Mouse (Mus musculus) liver, postnatal 0 days (tissue): Measurements from ENCODE around the gene Fkbp6. TPM values are rescaled to one million over a fixed set of nuclear protein-coding genes. Genes with fewer than 3 reads are reported as not detected.

ENCODE experiments used
- ATAC-seq: fragments of 200-750 bp; cut with Nextera tagmentation; 2 replicates; pipeline ENCODE4 v1.8.0; 2017; ENCODE audit warnings: mild to moderate bottlenecking, moderate library complexity
- DNase-seq: peaks from one replicate; pipeline ENCODE4 v3.0.0-alpha.2; 2016
- H3K27ac ChIP-seq: fragments of 300-500 bp; sonication (generic); 2 replicates; pipeline ENCODE4 v1.5.1; 2014; ENCODE audit warnings: antibody characterized with exemption, moderate library complexity, mild to moderate bottlenecking, low read depth
- H3K27me3 ChIP-seq: fragments of 300-500 bp; sonication (generic); 2 replicates; pipeline ENCODE4 v1.6.1; 2014; ENCODE audit warnings: low read length, control low read depth, mixed read lengths; ENCODE audit not compliant: insufficient read depth
- H3K36me3 ChIP-seq: fragments of 300-500 bp; sonication (generic); replicated peaks from 2 replicates; pipeline ENCODE4 v1.6.1; 2014; ENCODE audit warnings: mild to moderate bottlenecking, control low read depth, low read length, moderate library complexity, mixed read lengths; ENCODE audit not compliant: insufficient read depth
- H3K4me1 ChIP-seq: fragments of 300-500 bp; sonication (generic); 2 replicates; pipeline ENCODE4 v1.6.1; 2014; ENCODE audit warnings: antibody characterized with exemption, mild to moderate bottlenecking, control low read depth; ENCODE audit not compliant: insufficient read depth
- H3K4me2 ChIP-seq: fragments of 300-500 bp; sonication (generic); 2 replicates; pipeline ENCODE4 v1.6.1; 2014; ENCODE audit warnings: low read depth, mild to moderate bottlenecking, low read length, moderate library complexity, mixed read lengths
- H3K4me3 ChIP-seq: fragments of 300-500 bp; sonication (generic); 2 replicates; pipeline ENCODE4 v1.5.1; 2014; ENCODE audit warnings: low read depth, low read length
- H3K9ac ChIP-seq: fragments of 300-500 bp; sonication (generic); replicated peaks from 2 replicates; pipeline ENCODE4 v1.6.1; 2014; ENCODE audit warnings: mild to moderate bottlenecking, moderate library complexity
- H3K9me3 ChIP-seq: fragments of 300-500 bp; sonication (generic); 2 replicates; pipeline ENCODE4 v1.6.1; 2016; ENCODE audit warnings: mild to moderate bottlenecking, control low read depth, low read length, mixed read lengths
- CTCF ChIP-seq: sonication (generic); IDR thresholded peaks from 2 replicates; pipeline ENCODE4 v1.5.1; 2016; ENCODE audit warnings: antibody characterized with exemption, low read depth
- EP300 ChIP-seq: IDR thresholded peaks from 2 replicates; pipeline ENCODE4 v1.6.1; 2016; ENCODE audit warnings: antibody characterized with exemption, low read depth, mild to moderate bottlenecking
- WGBS: fragments of 180-500 bp; shearing (Covaris S2); extraction: QIAGEN DNeasy Blood & Tissue Kit; methylation state at CpG from one replicate; pipeline ENCODE4 v1.1.7; 2014; ENCODE audit not compliant: insufficient replicate concordance; 5-methylcytosine and 5-hydroxymethylcytosine counted together
- polyA plus RNA-seq: library from polyadenylated mRNA; unstranded; fragments of >200 nt; fragmentation: Nextera tagmentation; extraction: Ambion mirVana; gene quantifications from 2 replicates; pipeline ENCODE4 v1.2.1, GENCODE M21; 2015

The Fkbp6 gene
- polyA plus RNA-seq = not detected in 2 replicates

DNA sequence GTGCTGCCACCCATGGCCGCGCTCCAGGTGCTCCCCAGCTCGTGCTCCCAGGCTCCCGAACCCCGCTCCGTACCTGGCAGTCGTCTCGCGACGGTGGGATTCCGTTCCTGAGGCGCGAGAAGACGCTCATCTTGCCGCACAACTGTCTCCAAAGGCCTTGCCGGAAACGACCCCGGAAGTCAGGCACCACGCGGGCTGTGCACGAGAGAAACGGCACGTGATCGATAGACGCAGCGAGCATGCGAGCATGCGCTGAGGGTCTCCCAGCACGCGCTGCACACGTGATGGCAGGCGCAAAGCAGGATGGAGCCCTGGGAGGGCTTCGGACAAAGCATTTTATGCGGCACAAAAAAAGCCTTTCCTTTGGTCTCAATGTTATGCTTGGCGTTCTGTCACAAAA, at the start of gene Fkbp6:
Fkbp6 (minus strand) TSS at position 183 of the 400 bp plus-strand sequence.
- no peak for TF ChIP-seq CTCF
- TF ChIP-seq EP300 = no peak
- no peak for ATAC-seq
- WGBS = 88% methylated on average over 35 of the region's 35 CpGs
- Histone ChIP-seq H3K27ac (no peak within 1 kb of the TSS), H3K27me3 (no peaks in the 10 kb centered on the region), H3K4me3 (no peak within 1 kb of the TSS), H3K4me1 (no peaks in the 10 kb centered on the region), H3K9me3 (no peaks in the 10 kb centered on the region), H3K36me3 (no peaks in the 10 kb centered on the region), H3K9ac (no peak within 1 kb of the TSS), H3K4me2 (no peak within 1 kb of the TSS)
- DNase-seq = no peak

DNA sequence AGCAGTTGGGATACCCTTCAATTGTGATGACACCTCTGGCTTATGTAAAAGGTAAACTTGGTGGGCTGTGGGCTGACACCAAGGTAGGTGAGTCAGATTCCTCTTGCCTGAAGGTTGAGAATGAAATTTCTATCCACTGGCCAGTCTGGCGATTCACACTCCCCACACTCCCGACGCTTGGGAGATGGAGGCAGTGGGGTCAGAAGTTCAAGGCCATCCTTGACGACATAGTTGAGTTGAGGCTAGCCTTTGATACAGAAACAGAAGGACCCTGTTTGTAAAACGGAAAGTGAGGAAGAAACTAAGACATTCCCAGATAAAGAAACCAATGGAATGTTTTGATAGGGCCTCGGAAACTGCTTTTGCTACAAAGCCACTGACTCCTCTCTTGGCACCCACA, 49.5 kb upstream of the Fkbp6 start:
- 53% methylated on average over 6 of the region's 6 CpGs for WGBS
- no peak for TF ChIP-seq EP300
- no peak for TF ChIP-seq CTCF
- H3K9ac ChIP-seq = no peak overlapping the region
- H3K27me3 ChIP-seq = no peaks in the 10 kb centered on the region
- H3K4me1 ChIP-seq = peaks cover 8% of the 10 kb centered on the region
- H3K27ac ChIP-seq = no peak overlapping the region
- H3K4me2 ChIP-seq = no peak overlapping the region
- ATAC-seq = no peak
- no peaks in the 10 kb centered on the region for H3K36me3 ChIP-seq
- DNase-seq = no peak
- no peak overlapping the region for H3K4me3 ChIP-seq
- H3K9me3 ChIP-seq = no peaks in the 10 kb centered on the region

DNA sequence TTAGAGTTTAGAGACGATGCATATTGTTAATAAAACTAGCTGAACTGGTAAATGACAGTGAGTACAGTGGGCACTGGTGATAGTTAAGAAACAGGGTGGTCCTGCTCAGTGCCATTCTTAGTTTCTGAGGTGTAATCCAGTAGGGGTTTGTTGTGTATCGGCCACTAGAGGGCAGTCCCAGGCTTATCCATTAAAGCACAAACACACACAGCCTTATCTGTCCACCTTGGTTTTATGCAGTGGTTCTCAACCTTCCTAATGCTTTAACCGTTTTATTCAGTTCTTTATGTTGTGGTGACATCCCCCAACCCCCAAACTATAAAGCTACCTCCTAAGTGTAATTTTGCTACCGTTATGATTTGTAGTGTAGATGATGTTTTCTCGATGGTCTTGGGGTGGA, 46.0 kb upstream of the Fkbp6 start:
- Histone ChIP-seq H3K27me3 (no peaks in the 10 kb centered on the region), H3K4me3 (no peak overlapping the region), H3K4me1 (peaks cover 18% of the 10 kb centered on the region), H3K4me2 (no peak overlapping the region), H3K36me3 (peaks cover 15% of the 10 kb centered on the region), H3K9me3 (no peaks in the 10 kb centered on the region), H3K27ac (no peak overlapping the region), H3K9ac (no peak overlapping the region)
- TF ChIP-seq CTCF (peak; percentile 81), EP300 (no peak)
- DNase-seq (peak; percentile 46), ATAC-seq (no peak)
- WGBS = 53% methylated on average over 5 of the region's 5 CpGs

DNA sequence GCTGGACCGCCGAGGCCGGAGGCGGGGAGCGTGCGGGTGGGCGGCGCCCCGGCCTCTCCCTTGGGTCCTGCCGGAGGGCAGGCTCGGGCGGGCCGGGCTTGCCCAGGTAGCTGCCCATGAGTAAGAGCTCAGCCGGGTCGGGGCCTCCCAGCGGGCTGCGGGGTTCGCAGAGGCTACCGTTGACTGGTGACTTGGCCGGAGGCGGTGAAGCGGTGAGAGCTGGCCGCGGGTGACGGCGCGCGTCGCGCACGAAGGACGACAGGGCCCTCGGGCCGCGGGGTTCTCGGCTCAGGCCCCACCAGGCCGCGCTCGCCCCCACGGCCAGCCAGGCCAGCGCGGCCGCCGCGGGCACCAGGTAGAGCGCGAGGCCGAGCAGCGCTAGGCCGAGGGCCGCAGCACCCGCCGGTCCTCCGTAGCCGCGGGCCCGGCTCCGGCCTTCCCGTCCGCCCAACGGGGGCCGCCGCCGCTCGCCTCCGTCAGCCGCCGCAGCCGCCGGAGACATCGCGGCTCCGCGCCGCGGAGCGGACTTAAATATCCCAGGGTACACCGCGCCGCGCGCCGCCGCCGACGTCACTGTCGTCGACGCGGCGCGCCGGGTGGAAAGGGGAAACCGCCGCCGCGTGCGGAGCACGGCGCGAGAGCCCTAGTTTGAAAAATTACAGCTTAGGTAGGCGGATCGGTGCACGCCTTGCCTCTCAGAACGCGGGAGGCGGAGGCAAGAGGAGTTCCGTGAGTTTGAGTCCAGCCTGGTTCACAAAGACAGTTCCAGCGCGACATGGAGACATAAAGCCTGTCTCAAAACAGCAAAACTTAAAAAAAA, 44.4 kb upstream of the Fkbp6 start, which contains the start of gene Pom121:
Pom121 (minus strand) TSS at position 543 of the 820 bp plus-strand sequence.
- Histone ChIP-seq H3K36me3 (peaks cover 27% of the 10 kb centered on the region), H3K27ac (peak within 1 kb of the TSS; percentile 94), H3K27me3 (no peaks in the 10 kb centered on the region), H3K4me2 (peak within 1 kb of the TSS; percentile 99), H3K4me3 (peak within 1 kb of the TSS; percentile 93), H3K9ac (peak within 1 kb of the TSS; percentile 98), H3K9me3 (no peaks in the 10 kb centered on the region), H3K4me1 (peaks cover 18% of the 10 kb centered on the region)
- ATAC-seq (peak; percentile 95), DNase-seq (peak; percentile 89)
- TF ChIP-seq EP300 (no peak; the same call in 1 of the 2 replicates), CTCF (no peak)
- under 1% methylated on average over 80 of the region's 110 CpGs for WGBS

DNA sequence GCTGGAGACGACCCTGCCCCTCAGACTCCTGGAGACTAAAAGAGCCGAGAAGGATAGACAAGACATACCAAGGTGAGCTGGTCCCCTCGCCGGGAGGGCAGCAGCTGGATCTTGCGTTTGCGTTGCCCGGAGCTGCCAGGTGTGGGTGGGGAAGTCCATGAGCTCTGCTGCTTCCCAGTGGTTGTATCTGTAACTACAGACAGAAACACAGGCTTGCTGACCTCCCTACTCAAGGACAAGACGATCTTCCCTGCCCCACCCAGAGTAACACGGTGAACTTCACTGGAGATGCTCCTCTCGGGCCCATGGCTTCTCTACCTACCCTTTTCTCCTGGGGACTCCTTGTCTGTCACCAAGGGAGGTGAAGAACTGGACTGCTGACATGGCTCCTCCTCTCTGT, 33.9 kb upstream of the Fkbp6 start:
- Histone ChIP-seq H3K36me3 (peaks cover 88% of the 10 kb centered on the region), H3K4me2 (no peak overlapping the region), H3K27me3 (no peaks in the 10 kb centered on the region), H3K4me1 (no peaks in the 10 kb centered on the region), H3K27ac (no peak overlapping the region), H3K9ac (no peak overlapping the region), H3K4me3 (no peak overlapping the region), H3K9me3 (no peaks in the 10 kb centered on the region)
- ATAC-seq (no peak), DNase-seq (no peak)
- no peak for TF ChIP-seq EP300
- TF ChIP-seq CTCF = no peak
- WGBS = 80% methylated on average over 10 of the region's 10 CpGs

DNA sequence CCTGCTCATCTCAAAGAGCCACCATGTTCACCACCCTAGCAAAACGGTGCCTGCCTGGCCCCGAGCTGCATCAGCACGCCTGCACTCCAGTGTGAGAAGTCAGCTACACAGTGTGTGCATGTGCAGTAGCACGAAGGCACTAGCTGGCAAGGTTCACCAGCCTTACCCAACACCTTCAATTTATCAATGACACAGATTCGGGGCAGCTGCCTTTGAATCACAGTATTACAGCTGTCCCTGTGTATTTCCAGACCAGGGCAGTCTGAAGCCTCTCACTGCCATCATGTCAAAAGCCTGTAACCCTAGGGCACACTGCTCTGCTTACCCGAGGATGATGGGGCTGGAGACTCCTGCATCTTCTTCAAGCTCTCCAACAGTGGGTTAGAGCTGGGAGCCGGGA, 32.9 kb upstream of the Fkbp6 start:
- Histone ChIP-seq H3K27me3 (no peaks in the 10 kb centered on the region), H3K9me3 (no peaks in the 10 kb centered on the region), H3K4me2 (no peak overlapping the region), H3K9ac (no peak overlapping the region), H3K27ac (no peak overlapping the region), H3K4me3 (no peak overlapping the region), H3K36me3 (peaks cover 92% of the 10 kb centered on the region), H3K4me1 (no peaks in the 10 kb centered on the region)
- DNase-seq = no peak
- 86% methylated on average over 7 of the region's 7 CpGs for WGBS
- TF ChIP-seq CTCF = no peak
- TF ChIP-seq EP300 = no peak
- ATAC-seq = no peak
